Mouse (Mus musculus): ENCODE measurements around the gene Lmbrd2.
"Not testable (repeated sequence)": the region's sequence is repeated elsewhere in the genome, so short reads cannot be mapped to it uniquely, and the experiment has no call there.

Lmbrd2 gene

GRCm38 (mm10) chr15:9216446-9216845, 76.1 kb downstream of the Lmbrd2 start:
- peaks cover 65% of the 10 kb centered on the region for H3K9me3 ChIP-seq (ENCODE audit: low read length)
- H3K4me1 ChIP-seq (replicated peaks; ENCODE audit: low read depth, low read length) = peaks cover 6% of the 10 kb centered on the region
- no peaks in the 10 kb centered on the region for H3K27me3 ChIP-seq (ENCODE audit: insufficient read depth, low read length)
- no peak for TF ChIP-seq POU5F1 (IDR thresholded peaks at IDR 0.05; ENCODE audit: borderline replicate concordance, low read length)
- no peak for TF ChIP-seq NANOG (IDR thresholded peaks at IDR 0.05; ENCODE audit: borderline replicate concordance, low read length)
- TF ChIP-seq CTCF (conservative IDR thresholded peaks at IDR 0.05; ENCODE audit: low read length) = no peak
- no peak overlapping the region for H3K4me3 ChIP-seq (replicated peaks; ENCODE audit: low read length)
- peaks cover 16% of the 10 kb centered on the region for H3K36me3 ChIP-seq (ENCODE audit: insufficient read depth, low read length)

GRCm38 (mm10) chr15:9230917-9231316, 90.6 kb downstream of the Lmbrd2 start:
- H3K27me3 ChIP-seq (ENCODE audit: insufficient read depth, low read length); H3K4me1 ChIP-seq (replicated peaks; ENCODE audit: low read depth, low read length); H3K4me3 ChIP-seq (replicated peaks; ENCODE audit: low read length); H3K36me3 ChIP-seq (ENCODE audit: insufficient read depth, low read length): not testable (repeated sequence)
- peaks cover 24% of the 10 kb centered on the region for H3K9me3 ChIP-seq (ENCODE audit: low read length)

- no peaks in the 10 kb centered on the region for H3K36me3 ChIP-seq (ENCODE audit: insufficient read depth, low read length)
- H3K27me3 ChIP-seq (ENCODE audit: insufficient read depth, low read length) = no peaks in the 10 kb centered on the region
- peaks cover 4% of the 10 kb centered on the region; the same call in 1 of the 2 replicates for H3K4me1 ChIP-seq (replicated peaks; ENCODE audit: low read depth, low read length)
- no peak for TF ChIP-seq NANOG (IDR thresholded peaks at IDR 0.05; ENCODE audit: borderline replicate concordance, low read length)
- no peak for TF ChIP-seq POU5F1 (IDR thresholded peaks at IDR 0.05; ENCODE audit: borderline replicate concordance, low read length)
- TF ChIP-seq CTCF (conservative IDR thresholded peaks at IDR 0.05; ENCODE audit: low read length) = no peak
- H3K4me3 ChIP-seq (replicated peaks; ENCODE audit: low read length) = no peak overlapping the region
- peaks cover 40% of the 10 kb centered on the region for H3K9me3 ChIP-seq (ENCODE audit: low read length)
Measured at GRCm38 (mm10) chr15:9246345-9246744, 106.0 kb downstream of the Lmbrd2 start.

Data from E14TG2a.4 (cell line).